Mouse (Mus musculus) 3134 (cell line): ENCODE data around the gene Mup14.
"Not testable (repeated sequence)": the region's sequence is repeated elsewhere in the genome, so short reads cannot be mapped to it uniquely, and the experiment has no call there.

Experiments used
- DNase-seq: peaks from one replicate; pipeline ENCODE4 v3.0.0-alpha.2; 2011; ENCODE audit warnings: low spot score; ENCODE audit not compliant: insufficient read length; ENCODE audit errors: extremely low read depth

Gene Mup14

DNA sequence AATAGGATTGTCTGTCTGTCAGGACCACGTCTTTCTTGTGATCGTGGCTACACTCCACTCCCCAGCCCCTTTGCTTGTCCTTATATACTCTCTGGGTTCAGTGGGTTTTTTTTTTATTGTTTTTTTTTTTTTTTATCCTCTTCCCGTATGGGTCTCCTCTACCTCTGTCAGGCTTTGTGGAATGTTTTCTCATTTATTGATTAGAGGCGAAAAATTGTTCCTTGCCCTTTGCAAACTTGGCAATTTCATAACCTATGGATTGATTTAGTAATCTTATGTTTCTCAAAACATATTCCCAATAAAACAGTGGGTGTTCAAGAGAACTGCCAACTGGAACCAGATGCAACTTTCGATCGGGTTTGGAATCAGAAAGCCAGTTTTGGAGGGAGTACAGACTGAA is at the start of gene Mup14:
Gene Mup14, minus strand, starts transcription at position 101 of the 400 bp plus-strand sequence.
- not testable (repeated sequence) for DNase-seq

DNA sequence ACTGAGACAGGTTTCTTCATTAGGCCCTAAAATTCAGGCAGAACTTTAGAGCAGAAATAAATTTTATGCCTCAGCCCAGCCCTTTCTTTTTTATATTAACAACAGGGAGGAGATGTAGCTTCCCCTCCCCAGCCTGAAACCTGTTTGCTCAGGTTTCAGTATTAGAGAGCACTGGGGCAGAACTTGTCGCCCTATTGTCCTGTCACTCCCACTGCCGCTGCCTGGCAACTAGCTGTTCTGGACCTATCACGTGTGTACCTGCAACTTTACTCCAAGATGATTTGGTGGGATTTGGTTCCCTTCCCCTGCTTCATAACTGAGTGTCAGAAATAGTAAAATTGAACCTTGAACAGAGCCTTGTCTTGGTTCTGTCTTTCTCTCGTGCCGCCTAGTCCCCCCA is 34.3 kb upstream of the Mup14 start:
- DNase-seq: not testable (repeated sequence)
